Mouse (Mus musculus) kidney, postnatal 36 days (tissue): ENCODE data around the gene Flot1.

ENCODE experiments used
- DNase-seq, 2 experiments: peaks; one replicate each; pipeline ENCODE4 v3.0.0; 2021 to 2022; ENCODE audit warnings: mixed read lengths in 2 of 2

Flot1 gene

DNA sequence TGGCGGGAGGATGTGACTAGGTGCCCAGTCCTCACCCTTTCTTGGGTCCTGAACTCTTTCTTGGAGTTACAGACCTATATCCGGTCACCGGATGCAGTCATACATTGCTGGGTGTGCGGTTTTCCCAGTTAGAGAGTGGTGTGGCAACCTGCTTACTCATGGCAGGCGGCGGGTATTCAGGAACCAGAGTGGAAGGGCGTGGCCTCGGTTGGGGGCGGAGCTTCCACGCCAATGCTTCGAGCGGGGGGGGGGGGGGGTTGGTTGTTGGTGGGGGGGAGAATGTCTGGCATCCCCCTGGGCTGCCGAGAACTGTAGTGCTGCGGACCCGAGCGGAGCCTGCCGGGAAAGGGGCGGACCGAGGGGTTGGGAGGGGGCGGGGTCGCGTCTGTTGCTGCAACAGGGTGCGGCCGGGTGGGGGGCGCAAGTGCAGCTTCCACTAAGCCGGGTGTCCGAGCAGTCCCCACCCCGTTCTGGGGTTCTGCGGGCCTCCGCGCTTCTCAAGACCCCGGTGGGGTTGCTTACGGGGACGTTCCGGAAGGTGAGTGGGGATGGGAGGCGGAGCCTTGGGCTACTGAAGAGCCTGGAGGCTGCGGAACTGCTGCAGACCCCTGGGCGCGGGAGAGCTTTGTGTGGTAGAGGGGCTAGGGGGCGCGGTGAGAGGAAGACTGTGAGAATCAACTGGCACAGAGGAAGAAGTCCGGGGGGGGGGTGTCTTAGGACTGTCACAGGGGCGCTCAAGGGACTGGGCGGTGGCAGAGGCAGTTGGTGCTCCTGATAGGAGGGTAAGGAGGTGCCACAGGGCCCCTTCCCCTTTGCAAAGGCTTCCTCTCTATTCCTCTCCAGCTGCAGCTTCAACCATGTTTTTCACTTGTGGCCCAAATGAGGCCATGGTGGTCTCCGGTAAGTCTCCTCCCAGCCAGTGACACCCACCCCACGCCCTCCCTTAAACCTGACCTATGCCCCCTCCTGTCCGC is at the start of gene Flot1:
Flot1 (plus strand) TSS at position 267 of the 974 bp plus-strand sequence.
- DNase-seq: peak; percentile 93 to 95

DNA sequence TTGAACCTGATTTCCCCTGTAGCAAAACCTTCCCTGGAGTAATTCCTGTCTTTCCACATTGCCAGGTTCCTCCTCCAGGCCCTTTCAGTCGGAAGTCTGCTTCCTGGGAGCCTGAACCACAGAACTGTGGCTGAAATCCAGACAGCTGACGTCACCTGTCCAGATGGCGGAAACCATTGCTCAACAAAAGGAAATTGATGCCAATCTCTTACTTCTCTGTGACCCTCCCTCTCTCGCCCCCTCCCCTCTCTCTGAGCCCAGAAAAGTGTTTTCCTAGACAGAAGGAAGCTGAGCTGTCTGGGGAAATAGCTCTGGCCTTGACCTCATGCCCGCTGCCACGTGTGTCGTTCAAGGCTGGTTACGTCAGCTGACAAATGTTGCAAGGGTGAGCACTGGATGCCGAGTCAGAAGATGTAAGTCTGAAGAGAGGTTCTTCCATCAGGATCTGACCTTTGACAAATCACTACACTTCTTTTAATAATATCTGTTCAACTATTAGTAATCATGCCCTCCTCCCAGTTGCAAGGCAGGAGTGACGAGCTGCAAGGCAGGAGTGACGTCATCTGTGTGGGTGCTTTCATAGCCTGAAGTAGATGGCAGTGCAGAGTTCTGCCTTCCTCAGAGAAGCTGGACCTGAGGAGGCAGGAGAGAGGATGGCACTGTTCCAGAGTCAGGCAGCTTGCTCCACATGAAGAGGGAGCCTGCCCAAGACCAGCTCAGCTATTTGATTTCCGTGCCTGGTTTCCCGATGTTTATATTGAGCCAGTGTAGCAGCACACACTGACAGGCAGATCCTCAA is 46.0 kb upstream of the Flot1 start:
- peak; percentile 75 to 76 for DNase-seq

DNA sequence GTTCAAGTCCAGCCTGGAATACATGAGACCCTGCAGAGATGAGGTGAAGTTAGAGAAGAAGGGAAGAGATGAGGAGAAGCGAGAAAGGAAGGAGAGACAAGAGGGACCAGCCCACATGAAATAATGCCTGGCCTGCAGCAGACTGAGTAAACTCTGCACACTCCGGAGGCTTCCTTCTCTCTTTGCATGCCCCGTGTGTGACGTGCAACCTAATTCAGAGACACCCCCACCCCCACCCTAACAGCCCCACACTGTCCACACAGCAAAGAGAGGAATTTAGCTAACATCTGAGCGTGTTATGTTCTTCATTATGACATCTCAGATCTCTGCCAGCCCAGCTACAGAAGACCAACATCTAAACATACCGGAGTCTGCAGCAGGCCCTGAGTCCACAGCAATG is 44.1 kb upstream of the Flot1 start:
- DNase-seq: no peak

DNA sequence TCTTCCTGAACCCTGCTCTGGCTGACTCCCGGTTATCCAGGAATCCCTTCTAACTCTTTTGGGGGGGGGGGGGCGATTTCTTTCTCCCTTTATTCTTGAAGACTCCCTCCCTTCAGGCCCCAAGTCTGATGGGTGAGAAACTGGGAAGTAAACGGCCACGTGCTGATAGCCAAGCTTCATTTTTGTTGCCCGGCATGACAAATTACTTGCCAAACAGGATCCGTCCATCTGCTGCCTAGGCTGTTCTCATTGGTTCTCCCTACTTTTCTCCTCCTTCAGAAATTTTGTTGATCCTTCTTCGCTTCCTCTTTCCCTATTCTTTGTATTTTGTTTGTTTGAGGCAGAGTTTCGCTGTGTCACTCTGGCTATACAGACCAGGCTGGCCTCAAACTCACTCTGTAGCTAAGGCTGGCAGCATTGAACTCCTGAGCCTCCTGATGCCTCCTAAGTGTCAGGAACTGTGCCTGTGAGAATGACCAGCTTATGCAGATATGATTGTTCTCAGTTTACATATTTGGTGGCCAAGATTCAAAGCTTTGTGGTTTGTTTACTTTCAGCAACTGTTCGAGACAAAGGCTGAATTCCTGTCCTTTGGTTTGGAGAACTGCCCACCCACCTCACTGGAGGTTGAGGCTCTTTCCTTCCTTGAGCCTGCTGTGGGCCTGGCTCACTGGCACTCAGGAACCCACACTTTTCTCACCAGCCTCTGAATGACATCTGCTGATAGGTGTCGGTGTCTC is 43.4 kb upstream of the Flot1 start:
- DNase-seq: no peak

DNA sequence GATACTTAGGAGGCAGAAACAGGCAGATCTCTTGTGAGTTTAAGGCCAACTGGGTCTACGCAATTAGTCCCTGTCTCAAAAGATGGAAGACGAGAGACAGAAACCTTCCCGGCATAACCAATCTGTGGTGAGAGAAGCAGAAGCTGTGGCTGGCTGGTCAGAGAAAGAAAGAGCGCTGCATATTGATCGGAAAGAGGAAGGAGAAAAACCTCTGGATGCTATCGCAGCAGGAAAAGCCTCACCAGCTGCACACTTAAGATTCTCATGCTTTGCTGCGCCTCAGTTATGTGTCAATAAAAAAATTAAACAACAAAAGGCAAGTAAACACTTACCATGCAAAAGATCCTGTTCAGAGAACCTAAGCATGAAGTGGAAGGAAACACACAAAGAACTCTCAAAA is 42.7 kb upstream of the Flot1 start:
- no peak for DNase-seq

DNA sequence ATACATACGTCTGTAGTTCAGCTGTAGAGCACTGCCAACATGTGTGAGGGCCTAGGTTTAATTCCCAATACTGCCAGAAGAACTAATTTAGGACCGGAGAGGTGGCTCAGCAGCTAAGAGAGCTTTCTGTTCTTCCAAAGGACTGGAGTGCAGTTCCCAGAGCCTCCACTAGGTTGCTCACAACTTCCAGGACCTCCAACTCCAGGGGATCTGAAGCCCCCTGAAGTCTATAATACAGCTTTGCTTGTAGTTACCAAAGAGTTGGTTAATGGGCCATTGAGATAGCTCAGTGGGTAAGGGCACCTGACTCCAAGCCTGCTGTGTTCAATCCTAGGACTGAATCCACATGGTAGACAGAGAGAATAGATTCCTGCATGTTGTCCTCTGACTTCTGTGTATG is 40.6 kb upstream of the Flot1 start:
- peak in 1 of 2 experiments; percentile 49 for DNase-seq

DNA sequence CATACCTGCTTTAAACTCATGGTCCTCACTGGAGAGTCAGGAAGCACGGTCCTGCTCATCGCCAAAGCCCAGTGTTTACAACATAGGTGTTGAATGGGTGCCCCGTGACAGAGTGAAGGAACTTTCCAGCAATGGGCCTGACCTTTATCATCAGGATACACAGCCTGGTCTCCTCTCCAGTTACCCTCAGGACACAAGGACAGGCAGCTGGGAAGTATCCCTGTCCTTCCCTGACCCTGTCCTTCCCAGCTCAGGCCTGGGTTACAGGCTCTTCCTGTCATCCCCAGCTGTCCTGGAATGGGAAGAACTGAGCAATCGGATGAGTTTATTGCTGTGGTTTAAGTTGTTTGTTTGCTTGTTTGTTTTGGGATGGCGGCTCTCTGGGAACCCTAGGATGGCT is 40.1 kb upstream of the Flot1 start:
- peak; percentile 18 to 36 for DNase-seq

DNA sequence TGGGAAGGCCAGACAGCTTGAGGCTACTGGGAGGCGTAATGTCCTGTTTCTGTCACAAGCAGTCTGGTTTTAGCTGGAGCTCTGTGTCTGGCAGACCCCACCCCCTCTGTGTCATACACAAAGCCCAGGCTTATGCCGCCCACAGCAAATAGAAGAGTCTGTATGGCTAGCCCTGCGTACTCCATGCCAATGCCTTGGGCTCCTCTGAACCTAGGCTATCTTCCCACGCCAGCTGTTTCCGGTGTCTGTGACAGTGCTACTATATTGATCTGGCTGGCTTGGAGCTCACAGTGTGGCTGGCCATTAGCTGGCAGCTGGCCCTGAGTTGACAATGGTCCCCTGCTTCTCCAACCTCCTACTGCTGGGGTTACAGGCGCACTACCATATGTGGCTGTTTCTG is 39.1 kb upstream of the Flot1 start:
- no peak for DNase-seq

DNA sequence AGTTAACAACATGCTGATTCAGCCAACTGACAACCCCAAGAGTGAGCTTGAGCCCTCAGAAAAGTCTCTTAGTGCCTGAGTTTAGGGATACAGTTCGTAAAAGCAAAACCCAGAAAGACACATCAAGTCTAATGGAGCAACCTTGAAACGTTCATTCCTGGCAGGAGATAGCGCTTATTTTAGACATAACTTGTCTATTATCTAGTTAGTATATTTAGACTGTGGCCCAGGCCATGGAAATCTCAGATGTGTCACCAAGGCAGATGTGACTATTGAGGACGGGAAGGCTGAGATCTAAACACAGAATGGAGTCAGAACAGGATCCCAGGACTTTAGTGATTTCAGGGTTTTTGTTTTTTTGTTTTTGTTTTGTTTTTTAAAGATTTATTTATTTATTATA is 37.9 kb upstream of the Flot1 start:
- no peak for DNase-seq

DNA sequence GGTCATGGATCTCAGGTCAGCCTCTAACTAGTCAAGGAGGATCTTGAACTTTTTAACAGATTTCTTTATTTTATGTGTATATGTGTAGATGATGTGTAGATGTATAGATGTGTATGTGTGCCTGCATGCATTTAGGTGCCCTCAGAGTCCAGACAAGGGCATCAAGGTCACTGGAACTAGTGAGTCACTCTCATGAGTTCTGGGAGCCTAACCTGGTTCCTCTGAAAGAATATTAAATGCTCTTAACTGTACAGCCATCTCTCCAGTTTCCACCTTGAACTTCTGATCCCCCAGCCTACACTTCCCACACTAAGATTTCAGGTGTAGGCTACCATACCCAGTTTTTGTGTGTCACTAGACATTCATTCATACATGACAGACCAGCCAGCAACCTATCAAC is 35.5 kb upstream of the Flot1 start:
- no peak for DNase-seq

DNA sequence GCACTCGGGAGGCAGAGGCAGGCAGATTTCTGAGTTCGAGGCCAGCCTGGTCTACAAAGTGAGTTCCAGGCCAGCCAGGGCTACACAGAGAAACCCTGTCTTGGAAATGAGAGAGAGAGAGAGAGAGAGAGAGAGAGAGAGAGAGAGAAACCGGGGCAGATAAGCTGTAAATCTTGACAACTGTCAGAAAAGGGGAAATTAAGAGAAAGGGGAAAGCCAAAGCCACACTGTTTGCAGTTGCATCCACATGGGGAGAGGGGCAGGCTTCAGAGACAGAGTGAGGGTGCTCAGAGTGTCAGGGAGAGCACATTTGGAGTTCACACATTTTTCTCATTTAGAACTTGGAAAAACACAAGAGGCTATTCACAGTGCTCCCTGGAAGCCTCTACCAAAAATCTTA is 35.0 kb upstream of the Flot1 start:
- no peak for DNase-seq

DNA sequence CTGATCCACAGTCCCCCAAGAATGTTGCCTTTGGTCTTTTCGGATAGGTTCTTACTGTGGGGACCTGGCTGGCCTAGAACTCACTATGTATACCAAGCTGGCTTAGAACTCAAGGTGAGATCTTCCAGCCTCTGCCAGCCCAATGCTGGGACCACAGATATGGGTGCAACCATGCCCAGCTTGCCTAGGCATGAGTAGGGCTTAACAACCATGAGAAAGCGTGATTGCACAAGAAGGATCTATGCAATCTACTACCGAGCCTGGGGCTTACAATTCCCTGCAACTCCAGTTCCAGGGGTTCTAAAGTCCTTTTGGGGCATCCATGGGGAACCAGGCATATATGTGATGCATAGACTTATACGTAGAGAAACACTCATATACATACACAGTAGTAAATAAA is 32.1 kb upstream of the Flot1 start:
- no peak for DNase-seq

DNA sequence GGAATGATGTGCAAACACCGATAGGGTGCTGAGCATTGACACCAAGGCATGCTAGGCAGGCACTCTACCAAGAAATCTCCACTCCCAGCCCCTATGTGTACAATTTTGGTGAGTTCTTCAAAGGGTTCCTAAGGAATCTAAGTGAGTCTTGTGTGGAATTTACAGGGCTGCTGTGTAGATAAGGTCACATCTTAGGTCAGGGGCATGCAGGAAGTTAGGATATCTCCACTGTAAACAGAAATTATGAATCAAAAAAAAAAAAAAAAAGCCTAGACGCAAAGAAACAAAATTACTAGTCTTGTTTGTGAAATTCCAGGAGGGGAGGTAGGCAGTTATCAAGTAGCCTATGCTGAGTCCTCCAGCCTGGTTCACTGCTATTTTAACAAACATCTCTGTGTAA is 30.2 kb upstream of the Flot1 start:
- DNase-seq: no peak

DNA sequence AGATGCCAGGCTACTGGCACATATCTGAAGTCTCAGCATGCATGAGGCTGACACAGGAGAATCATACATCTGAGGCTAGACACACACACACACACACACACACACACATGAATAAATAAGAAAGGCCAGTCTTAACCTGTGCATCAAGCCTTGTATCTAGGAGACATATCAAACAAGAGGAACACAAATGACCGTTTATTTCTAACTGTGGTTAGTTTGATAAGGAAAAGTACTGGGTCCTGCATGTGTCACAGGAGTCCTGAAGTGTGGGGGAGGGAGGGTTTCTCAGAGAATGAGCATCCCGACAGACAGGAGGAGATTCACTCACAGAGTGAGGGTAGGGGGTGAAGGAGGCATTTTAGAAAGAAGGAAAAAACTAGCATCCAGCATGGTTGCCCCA is 27.9 kb upstream of the Flot1 start:
- no peak for DNase-seq

DNA sequence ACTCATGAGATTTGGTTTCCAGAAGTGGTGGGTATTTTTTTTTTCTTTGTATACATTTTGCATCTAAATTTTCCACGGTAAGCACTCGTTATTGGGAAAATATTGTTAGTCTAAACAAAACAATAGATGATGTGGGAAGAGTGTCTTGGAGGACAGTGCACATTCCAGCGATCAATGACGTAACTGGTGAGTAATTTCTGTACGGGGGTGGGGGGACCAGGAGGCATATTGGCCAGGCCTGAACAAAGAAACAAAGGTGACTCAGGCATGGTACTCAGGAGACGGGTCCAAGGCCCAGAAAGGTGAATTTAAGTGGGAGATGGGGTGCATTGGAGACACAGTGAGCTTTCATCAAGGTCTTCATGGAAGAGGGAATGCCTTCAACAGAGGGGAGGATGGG is 27.4 kb upstream of the Flot1 start:
- DNase-seq: no peak

DNA sequence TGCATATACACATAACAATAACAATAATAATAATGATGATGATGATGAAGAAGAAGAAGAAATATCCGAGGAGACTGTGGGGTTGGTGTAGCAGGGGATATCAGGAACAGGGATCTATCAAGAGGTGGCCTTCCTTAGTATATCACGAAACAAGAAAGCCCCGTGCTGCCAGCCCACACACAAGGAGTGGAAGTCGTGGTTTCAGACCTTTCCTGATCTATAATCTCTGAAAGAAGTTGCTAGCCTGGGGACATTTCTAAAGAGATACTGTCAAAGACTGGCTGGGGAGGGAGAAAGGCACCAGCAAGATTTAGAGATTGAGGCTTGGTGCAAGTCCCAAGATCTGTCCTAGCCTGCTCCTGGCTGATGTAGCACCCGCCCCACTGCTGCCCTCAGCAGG is 26.2 kb upstream of the Flot1 start:
- no peak for DNase-seq

DNA sequence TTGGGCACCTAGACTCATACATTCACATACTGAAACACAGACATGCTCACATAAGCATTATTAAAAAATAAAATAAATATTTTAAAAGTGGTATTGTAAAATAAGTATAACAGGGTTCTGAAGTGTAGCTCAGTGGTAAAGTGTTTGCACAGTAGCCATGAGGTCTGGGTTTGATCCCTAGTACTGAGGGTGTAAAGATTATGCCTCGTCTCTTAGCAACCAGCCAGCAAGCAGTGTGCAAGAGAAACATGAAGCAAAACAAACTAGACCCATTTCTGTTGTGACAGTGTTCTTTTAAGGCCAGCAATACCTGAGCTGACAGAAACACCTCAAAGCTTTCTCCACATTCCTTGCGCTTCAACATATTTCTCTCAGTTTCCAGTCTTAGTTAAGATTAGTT is 22.1 kb upstream of the Flot1 start:
- no peak for DNase-seq

DNA sequence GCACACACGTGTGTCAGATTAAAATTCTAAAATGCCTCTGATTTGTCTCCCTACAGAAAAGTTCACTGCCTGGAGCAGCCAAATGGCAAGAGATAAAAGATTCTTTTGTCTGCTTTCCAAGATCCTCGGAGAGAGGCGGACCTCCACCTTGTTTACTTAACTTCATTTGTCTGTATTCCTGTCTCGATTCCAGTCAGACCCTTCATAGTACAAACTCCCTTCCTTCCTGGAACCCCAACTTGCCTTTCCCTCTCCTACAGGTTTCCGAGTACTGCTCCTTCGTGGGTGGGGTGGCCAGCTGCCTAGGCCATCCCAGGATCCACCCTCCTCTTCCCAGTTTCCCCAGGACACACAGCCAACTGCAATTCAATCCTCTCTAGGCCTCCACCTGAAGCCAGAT is 20.0 kb upstream of the Flot1 start:
- peak in 1 of 2 experiments; percentile 49 for DNase-seq

DNA sequence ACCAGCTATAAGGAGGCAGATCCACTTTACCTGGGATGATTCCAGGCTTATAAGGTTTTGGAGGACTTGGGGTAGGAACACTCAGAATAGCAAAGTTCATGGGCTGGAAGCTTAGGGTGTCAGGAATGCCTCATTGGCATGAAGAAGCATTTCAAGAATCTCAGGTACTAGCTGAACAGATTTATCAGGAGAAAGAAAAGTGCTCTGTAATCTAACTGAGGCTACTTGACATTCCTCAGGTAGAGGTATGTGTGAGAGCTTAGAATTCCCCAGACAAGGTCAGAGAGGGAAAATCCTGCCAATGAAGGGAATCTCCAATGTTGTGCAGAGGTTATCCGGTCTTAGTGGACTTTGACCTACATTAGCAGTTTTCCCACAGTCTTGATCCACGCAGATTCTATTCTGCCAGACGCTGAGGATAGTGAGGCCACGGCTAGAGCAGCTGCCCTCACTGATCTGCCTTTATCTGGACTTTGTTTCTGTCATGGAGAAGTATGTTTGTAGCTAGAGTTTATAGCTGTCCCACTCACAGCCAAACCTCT is 19.1 kb upstream of the Flot1 start:
- peak in 1 of 2 experiments; percentile 44 for DNase-seq

DNA sequence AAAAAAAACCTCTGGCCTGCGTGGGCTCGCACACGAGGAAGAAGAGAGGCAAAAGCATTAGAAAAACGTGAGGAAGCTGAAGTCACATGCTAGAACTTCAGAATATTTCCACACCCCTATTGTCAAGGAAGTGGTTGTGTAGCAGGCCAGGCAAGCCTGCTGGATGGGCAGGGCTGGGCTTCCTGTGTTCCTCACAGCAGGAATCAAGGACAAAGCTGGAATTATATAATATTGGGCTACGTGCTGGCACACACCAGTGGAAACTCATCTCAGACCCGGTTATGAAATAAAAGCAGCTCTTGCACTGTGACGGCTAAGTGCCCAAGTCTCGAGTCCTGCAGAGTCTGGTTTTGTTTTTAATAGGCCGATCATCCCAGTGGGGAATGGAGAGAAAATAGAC is 15.0 kb upstream of the Flot1 start:
- peak; percentile 68 to 81 for DNase-seq

DNA sequence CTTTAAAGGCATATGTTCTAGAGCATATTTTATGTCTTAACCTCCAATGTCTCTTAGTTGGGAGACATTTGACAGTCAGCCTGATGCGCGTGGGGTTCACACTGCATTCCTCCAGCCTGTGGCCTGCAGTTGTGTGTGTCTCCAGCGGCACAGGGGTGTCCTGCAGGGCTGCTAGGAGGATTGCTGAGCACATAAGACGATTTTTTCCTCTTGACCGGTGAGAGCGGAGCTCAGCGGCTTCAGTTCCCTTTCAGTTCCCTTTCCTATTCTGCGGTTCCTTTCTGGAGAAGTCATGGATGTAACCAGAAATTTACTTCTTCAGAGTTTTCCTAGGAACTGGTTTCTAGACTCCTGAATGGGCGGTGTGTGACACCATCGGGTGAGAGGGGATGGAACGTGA is 13.6 kb upstream of the Flot1 start:
- DNase-seq: no peak

DNA sequence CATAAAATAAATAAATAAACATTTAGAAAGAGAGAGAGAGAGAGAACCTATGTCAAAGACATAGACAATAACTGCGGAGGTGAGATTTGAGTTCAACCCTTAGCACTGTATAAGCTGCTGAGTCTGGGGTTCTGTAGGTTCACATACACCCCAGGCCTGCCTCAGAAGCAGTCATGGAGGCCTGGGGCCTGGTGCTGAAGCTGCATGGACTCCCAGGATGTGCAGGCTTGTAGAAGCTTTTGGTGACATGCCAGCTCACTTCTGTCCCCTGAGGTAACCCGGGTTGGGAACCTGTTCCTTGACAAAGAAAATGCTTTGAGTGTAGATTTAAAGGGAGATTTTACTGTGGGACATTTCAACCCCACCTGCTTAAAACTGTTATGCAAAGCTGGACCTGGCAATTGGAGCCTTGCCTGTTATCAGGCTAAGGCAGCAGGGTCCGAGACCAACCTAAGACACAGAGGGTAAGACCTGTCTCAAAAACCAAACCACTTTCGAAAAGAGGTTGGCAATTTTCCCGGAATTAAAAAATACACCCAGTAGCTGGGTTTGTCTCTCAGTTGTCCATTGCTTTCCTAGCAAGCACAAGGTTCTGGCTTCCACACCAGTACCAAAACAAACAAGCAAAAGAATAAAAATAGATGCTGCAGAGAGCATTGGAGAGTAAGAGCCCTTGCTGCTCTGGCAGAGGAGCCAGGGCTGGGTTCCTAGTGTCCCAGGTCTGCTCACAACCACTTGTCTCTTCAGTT is 12.0 kb upstream of the Flot1 start:
- no peak for DNase-seq
